Mouse (Mus musculus) thymus, postnatal 4 days (tissue): ENCODE results near the gene Gm21650.
"Not testable (repeated sequence)": the region's sequence is repeated elsewhere in the genome, so short reads cannot be mapped to it uniquely, and the experiment has no call there.

ENCODE experiments used
- DNase-seq: peaks from one replicate; pipeline ENCODE4 v3.0.0; 2021

Gene Gm21650

DNA sequence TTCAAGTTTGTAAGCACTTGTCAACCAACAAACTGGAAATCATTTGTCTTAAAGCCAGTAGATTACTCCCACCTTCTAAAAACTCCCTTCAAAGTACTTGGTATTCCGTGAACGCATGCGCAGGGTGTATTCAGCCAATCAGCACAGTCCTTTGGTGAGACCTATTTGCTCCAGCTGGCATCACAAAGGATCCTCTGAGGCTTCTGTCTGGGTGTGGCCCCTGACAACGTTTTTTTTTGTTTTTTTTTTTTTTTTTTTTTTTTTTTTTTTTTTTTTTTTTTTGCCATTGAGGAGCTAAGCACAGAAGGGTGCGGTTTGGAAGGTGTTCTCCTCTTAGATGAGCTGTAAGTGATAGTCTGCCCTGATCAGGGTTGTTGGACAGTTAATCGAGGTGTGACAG, at the start of gene Gm21650:
TSS of gene Gm21650 (plus strand) at position 301 of the 400 bp plus-strand sequence.
- not testable (repeated sequence) for DNase-seq
